ENCODE assay signal across 9 mouse cellular contexts in genomic region chr15:11801863-11802722, GRCm38 (mm10).
DNase-seq lines count a peak whose midpoint lies in the region; ATAC-seq and TF ChIP-seq lines count a peak whose summit lies in the region.
"Had no signal": no experiment of that assay in that cellular context is flagged by ENCODE, and none has a peak within 500 bp of the region (broad histone marks: within the 10 kb centered on the region; RNA-seq: fewer than 3 reads in every experiment).

No protein-coding gene starts in this region.

- no peak overlapping the region for H3K9ac ChIP-seq in intestine, embryonic 14.5 days (ENCODE audit: low read length)
- H3K9ac ChIP-seq: liver, embryonic 14.5 days had no signal

- TF ChIP-seq CTCF in Patski (IDR thresholded peaks at IDR 0.05), result no peak
- no peak for TF ChIP-seq CTCF in lung, adult 2 months (IDR thresholded peaks at IDR 0.05; ENCODE audit: insufficient read depth, low read length)

- peak overlapping the region; percentile 30 for H3K4me2 ChIP-seq in intestine, embryonic 14.5 days (ENCODE audit: low read length)

- DNase-seq in cerebellum, postnatal 25 days, result peak; percentile 22 to 63
- DNase-seq in cerebellum, adult 11 months, result no peak
- DNase-seq in Patski (ENCODE audit: low read depth, low spot score), result no peak
- DNase-seq in frontal cortex, adult 2 months (ENCODE audit: extremely low spot score in 1 of 2, low spot score in 1 of 2), result peak; percentile 6 to 35
- DNase-seq in intestine, embryonic 14.5 days (ENCODE audit: low spot score), result peak; percentile 57
- DNase-seq in lung, adult 2 months, result peak; percentile 59
- peak; percentile 63 for DNase-seq in right cerebral cortex, postnatal 4 days

- in situ Hi-C loops in Patski (cut with MboI; ENCODE audit: low pct_unique_long_range_greater_than_20kb), result no loop called here

- H3K4me1 ChIP-seq in intestine, embryonic 14.5 days (replicated peaks; ENCODE audit: control insufficient read depth, insufficient read depth, low read length), result peaks cover 23% of the 10 kb centered on the region
- peaks cover 8% of the 10 kb centered on the region; the same call in 1 of the 2 replicates for H3K4me1 ChIP-seq in lung, adult 2 months (ENCODE audit: control insufficient read depth, insufficient read depth, low read length)

- no peaks in the 10 kb centered on the region for H3K9me3 ChIP-seq in intestine, embryonic 14.5 days (ENCODE audit: control insufficient read depth, low read length)

- 17% methylated on average over 13 of the region's 13 CpGs for WGBS in intestine, embryonic 14.5 days
- 11% methylated on average over 13 of the region's 13 CpGs for whole genome bisulfite sequencing in lung, adult 2 months

- POLR2A ChIA-PET in Patski (lab: Charles Lee), result no interaction called here

- no peaks in the 10 kb centered on the region for H3K27me3 ChIP-seq in Patski
- no peaks in the 10 kb centered on the region for H3K27me3 ChIP-seq in intestine, embryonic 14.5 days (replicated peaks; ENCODE audit: control insufficient read depth, insufficient read depth, low read length)

- CTCF ChIA-PET in Patski (lab: Charles Lee), result no interaction called here

- peak overlapping the region; percentile 54; the same call in 1 of the 2 replicates for H3K27ac ChIP-seq in intestine, embryonic 14.5 days (ENCODE audit: low read depth)
- H3K27ac ChIP-seq: liver, embryonic 14.5 days had no signal

- peak; percentile 17 for ATAC-seq in Patski
- ATAC-seq in intestine, embryonic 14.5 days (replicated peaks; ENCODE audit: low FRiP score, low TSS enrichment, low read depth), result no peak
- no peak for ATAC-seq in megakaryocyte, adult 5-6 weeks (ENCODE audit: poor library complexity, severe bottlenecking)

- H3K36me3 ChIP-seq in intestine, embryonic 14.5 days (ENCODE audit: control insufficient read depth, insufficient read depth, low read length), result no peaks in the 10 kb centered on the region

- no peak overlapping the region for H3K4me3 ChIP-seq in intestine, embryonic 14.5 days (ENCODE audit: low read depth, low read length)
- no peak overlapping the region for H3K4me3 ChIP-seq in lung, adult 2 months (replicated peaks; ENCODE audit: extremely low read depth, low read depth, low read length)

- no peak for TF ChIP-seq POLR2A in lung, adult 2 months (IDR thresholded peaks at IDR 0.05; ENCODE audit: borderline replicate concordance, extremely low read depth, low read depth, low read length)

Comparison
In these comparisons a context has a peak if more than half of its experiments do, and no peak if none do; other contexts are left out.
1. DNase-seq: peak in cerebellum, postnatal 25 days (2 of 2), frontal cortex, adult 2 months (2 of 2), intestine, embryonic 14.5 days (single experiment), lung, adult 2 months (single experiment) and right cerebral cortex, postnatal 4 days (single experiment); none in cerebellum, adult 11 months (single experiment) and Patski (single experiment).